Mouse (Mus musculus): ENCODE results near the gene Pde3a. TPM values are rescaled to one million over a fixed set of nuclear protein-coding genes. Genes with fewer than 3 reads are reported as not detected.

Gene Pde3a
- polyA plus RNA-seq, 2 experiments, result 0.45 to 0.86 TPM

DNA sequence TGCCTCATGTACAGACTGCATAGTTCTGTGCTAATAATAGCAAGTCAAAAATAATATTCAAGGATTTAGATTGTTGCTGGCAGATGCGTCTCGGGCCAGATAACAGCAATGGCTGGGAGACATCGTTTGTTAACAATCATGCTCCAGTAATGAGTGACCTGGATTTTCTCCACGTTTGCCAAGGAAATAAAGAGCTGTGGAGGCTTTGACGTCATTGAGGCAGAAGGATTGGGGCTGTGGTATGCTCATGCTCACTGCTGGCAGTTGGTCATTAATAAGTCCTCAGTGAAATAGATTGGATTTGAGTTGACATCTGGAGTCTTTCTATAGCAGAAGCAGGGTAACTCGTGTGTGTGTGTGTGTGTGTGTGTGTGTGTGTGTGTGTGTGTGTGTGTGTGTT is 103.2 kb downstream of the Pde3a start:
- no peak overlapping the region for H3K4me3 ChIP-seq (ENCODE audit: insufficient read depth in 1 of 2, low read depth in 2 of 2, low read length in 2 of 2)
- no peaks in the 10 kb centered on the region for H3K9me3 ChIP-seq (ENCODE audit: control insufficient read depth, low read length)
- 54% methylated on average over 6 of the region's 6 CpGs for WGBS (ENCODE audit: insufficient replicate concordance)
- no peak for ATAC-seq (ENCODE audit: insufficient read depth)
- no peak overlapping the region for H3K4me2 ChIP-seq (ENCODE audit: low read depth)
- no peaks in the 10 kb centered on the region for H3K27me3 ChIP-seq (ENCODE audit: control insufficient read depth, insufficient read depth, low read length)
- no peak for DNase-seq (ENCODE audit: low read depth in 3 of 3, low spot score in 3 of 3)
- H3K36me3 ChIP-seq (replicated peaks; ENCODE audit: control insufficient read depth, insufficient read depth, low read depth), result no peaks in the 10 kb centered on the region
- no peak overlapping the region for H3K9ac ChIP-seq (replicated peaks)
- TF ChIP-seq EP300 (IDR thresholded peaks at IDR 0.05; ENCODE audit: low read depth) (no peak), CTCF (IDR thresholded peaks at IDR 0.05; ENCODE audit: low read depth) (no peak)
- H3K27ac ChIP-seq, result no peak overlapping the region
- H3K4me1 ChIP-seq (replicated peaks; ENCODE audit: control insufficient read depth in 2 of 2, insufficient read depth in 2 of 2, low read length in 1 of 2), result no peaks in the 10 kb centered on the region

GRCm38 (mm10) chr6:141363664-141364063 is 114.6 kb downstream of the Pde3a start:
- WGBS (ENCODE audit: insufficient replicate concordance), result 71% methylated on average over 3 of the region's 3 CpGs
- Histone ChIP-seq H3K4me3 (ENCODE audit: insufficient read depth in 1 of 2, low read depth in 2 of 2, low read length in 2 of 2) (no peak overlapping the region), H3K36me3 (replicated peaks; ENCODE audit: control insufficient read depth, insufficient read depth, low read depth) (no peaks in the 10 kb centered on the region), H3K4me2 (ENCODE audit: low read depth) (no peak overlapping the region), H3K27ac (no peak overlapping the region), H3K27me3 (ENCODE audit: control insufficient read depth, insufficient read depth, low read length) (no peaks in the 10 kb centered on the region), H3K9ac (replicated peaks) (no peak overlapping the region), H3K9me3 (ENCODE audit: control insufficient read depth, low read length) (no peaks in the 10 kb centered on the region), H3K4me1 (replicated peaks; ENCODE audit: control insufficient read depth in 2 of 2, insufficient read depth in 2 of 2, low read length in 1 of 2) (no peaks in the 10 kb centered on the region)
- TF ChIP-seq EP300 (IDR thresholded peaks at IDR 0.05; ENCODE audit: low read depth) (no peak), CTCF (IDR thresholded peaks at IDR 0.05; ENCODE audit: low read depth) (no peak)
- no peak for ATAC-seq (ENCODE audit: insufficient read depth)
- no peak for DNase-seq (ENCODE audit: low read depth in 3 of 3, low spot score in 3 of 3)

- WGBS (ENCODE audit: insufficient replicate concordance), result 68% methylated on average over 5 of the region's 5 CpGs
- no peaks in the 10 kb centered on the region for H3K4me1 ChIP-seq (replicated peaks; ENCODE audit: control insufficient read depth in 2 of 2, insufficient read depth in 2 of 2, low read length in 1 of 2)
- no peaks in the 10 kb centered on the region for H3K9me3 ChIP-seq (ENCODE audit: control insufficient read depth, low read length)
- no peak overlapping the region for H3K9ac ChIP-seq (replicated peaks)
- H3K4me2 ChIP-seq (ENCODE audit: low read depth), result no peak overlapping the region
- H3K27me3 ChIP-seq (ENCODE audit: control insufficient read depth, insufficient read depth, low read length), result no peaks in the 10 kb centered on the region
- ATAC-seq (ENCODE audit: insufficient read depth) (no peak), DNase-seq (ENCODE audit: low read depth in 3 of 3, low spot score in 3 of 3) (no peak)
- no peak overlapping the region for H3K4me3 ChIP-seq (ENCODE audit: insufficient read depth in 1 of 2, low read depth in 2 of 2, low read length in 2 of 2)
- no peak for TF ChIP-seq CTCF (IDR thresholded peaks at IDR 0.05; ENCODE audit: low read depth)
- TF ChIP-seq EP300 (IDR thresholded peaks at IDR 0.05; ENCODE audit: low read depth), result no peak
- no peak overlapping the region for H3K27ac ChIP-seq
- H3K36me3 ChIP-seq (replicated peaks; ENCODE audit: control insufficient read depth, insufficient read depth, low read depth), result no peaks in the 10 kb centered on the region
Observed at GRCm38 (mm10) chr6:141367037-141367436, 118.0 kb downstream of the Pde3a start.

DNA sequence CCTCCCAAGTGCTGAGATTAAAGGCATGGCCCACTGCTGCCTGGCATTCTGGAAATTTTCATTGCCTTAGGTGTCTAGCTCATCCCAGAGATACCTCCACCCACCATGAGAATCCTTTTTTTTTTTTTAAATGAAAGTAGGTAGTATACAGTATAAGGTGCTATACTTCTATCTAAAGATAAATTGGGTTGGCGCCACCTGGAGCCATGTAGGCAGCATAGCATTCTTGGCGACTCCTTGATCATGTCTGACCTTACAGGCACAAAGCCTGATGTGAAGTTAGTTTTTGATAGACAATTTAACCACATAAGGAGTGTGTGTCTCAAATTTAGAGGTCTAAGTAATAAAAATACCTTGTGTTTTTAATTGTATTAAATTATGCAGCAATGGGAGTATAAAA is 123.6 kb downstream of the Pde3a start:
- Histone ChIP-seq H3K4me1 (replicated peaks; ENCODE audit: control insufficient read depth in 2 of 2, insufficient read depth in 2 of 2, low read length in 1 of 2) (no peaks in the 10 kb centered on the region), H3K27me3 (ENCODE audit: control insufficient read depth, insufficient read depth, low read length) (no peaks in the 10 kb centered on the region), H3K9ac (replicated peaks) (no peak overlapping the region), H3K9me3 (ENCODE audit: control insufficient read depth, low read length) (no peaks in the 10 kb centered on the region), H3K36me3 (replicated peaks; ENCODE audit: control insufficient read depth, insufficient read depth, low read depth) (no peaks in the 10 kb centered on the region), H3K27ac (no peak overlapping the region), H3K4me3 (ENCODE audit: insufficient read depth in 1 of 2, low read depth in 2 of 2, low read length in 2 of 2) (no peak overlapping the region), H3K4me2 (ENCODE audit: low read depth) (no peak overlapping the region)
- ATAC-seq (ENCODE audit: insufficient read depth), result no peak
- whole genome bisulfite sequencing (ENCODE audit: insufficient replicate concordance), result 31% methylated on average over 2 of the region's 2 CpGs
- TF ChIP-seq CTCF (IDR thresholded peaks at IDR 0.05; ENCODE audit: low read depth) (peak; percentile 12; the same call in 1 of the 2 replicates), EP300 (IDR thresholded peaks at IDR 0.05; ENCODE audit: low read depth) (no peak)
- no peak for DNase-seq (ENCODE audit: low read depth in 3 of 3, low spot score in 3 of 3)

- H3K27me3 ChIP-seq (ENCODE audit: control insufficient read depth, insufficient read depth, low read length), result no peaks in the 10 kb centered on the region
- H3K9ac ChIP-seq (replicated peaks), result no peak overlapping the region
- H3K36me3 ChIP-seq (replicated peaks; ENCODE audit: control insufficient read depth, insufficient read depth, low read depth), result no peaks in the 10 kb centered on the region
- ATAC-seq (ENCODE audit: insufficient read depth) (no peak), DNase-seq (ENCODE audit: low read depth in 3 of 3, low spot score in 3 of 3) (no peak)
- 30% methylated on average over 2 of the region's 2 CpGs for WGBS (ENCODE audit: insufficient replicate concordance)
- H3K4me3 ChIP-seq (ENCODE audit: insufficient read depth in 1 of 2, low read depth in 2 of 2, low read length in 2 of 2), result no peak overlapping the region
- no peaks in the 10 kb centered on the region for H3K9me3 ChIP-seq (ENCODE audit: control insufficient read depth, low read length)
- H3K27ac ChIP-seq, result no peak overlapping the region
- TF ChIP-seq CTCF (IDR thresholded peaks at IDR 0.05; ENCODE audit: low read depth) (no peak), EP300 (IDR thresholded peaks at IDR 0.05; ENCODE audit: low read depth) (no peak)
- H3K4me1 ChIP-seq (replicated peaks; ENCODE audit: control insufficient read depth in 2 of 2, insufficient read depth in 2 of 2, low read length in 1 of 2), result no peaks in the 10 kb centered on the region
- H3K4me2 ChIP-seq (ENCODE audit: low read depth), result no peak overlapping the region
Observed at GRCm38 (mm10) chr6:141374469-141375057, 125.5 kb downstream of the Pde3a start.

All from liver, embryonic 14.5 days (tissue).